Mouse (Mus musculus) kidney, postnatal 14 days (tissue): ENCODE measurements around the gene Ccdc85c.
A peak's percentile ranks its signal among the peaks of the same experiment; 100 is the strongest.

Source experiments
- DNase-seq: peaks from one replicate; pipeline ENCODE4 v3.0.0; 2022; ENCODE audit warnings: mixed read lengths

Gene Ccdc85c

GRCm38 (mm10) chr12:108171336-108171735, 103.9 kb downstream of the Ccdc85c start:
- no peak for DNase-seq

GRCm38 (mm10) chr12:108170467-108170866, 104.8 kb downstream of the Ccdc85c start:
- DNase-seq: no peak

GRCm38 (mm10) chr12:108168909-108169308, 106.3 kb downstream of the Ccdc85c start:
- DNase-seq: no peak

- peak; percentile 12 for DNase-seq
Measured at GRCm38 (mm10) chr12:108163706-108164105, 111.5 kb downstream of the Ccdc85c start.

- DNase-seq: peak; percentile 18
Measured at GRCm38 (mm10) chr12:108162036-108162435, 113.2 kb downstream of the Ccdc85c start.

GRCm38 (mm10) chr12:108159863-108160262, 115.4 kb downstream of the Ccdc85c start:
- no peak for DNase-seq
